Mouse (Mus musculus): Measurements from ENCODE around the gene 4930447C04Rik. TPM values are rescaled to one million over a fixed set of nuclear protein-coding genes. Genes with fewer than 3 reads are reported as not detected.

Gene 4930447C04Rik
- polyA plus RNA-seq (2015; fragmentation: Nextera tagmentation; extraction: Ambion mirVana): 1.7 and 2.2 TPM in 2 replicates

GRCm38 (mm10) chr12:72940071-72940821 is at the start of gene 4930447C04Rik:
4930447C04Rik (minus strand) TSS chr12:72940774.

DNA sequence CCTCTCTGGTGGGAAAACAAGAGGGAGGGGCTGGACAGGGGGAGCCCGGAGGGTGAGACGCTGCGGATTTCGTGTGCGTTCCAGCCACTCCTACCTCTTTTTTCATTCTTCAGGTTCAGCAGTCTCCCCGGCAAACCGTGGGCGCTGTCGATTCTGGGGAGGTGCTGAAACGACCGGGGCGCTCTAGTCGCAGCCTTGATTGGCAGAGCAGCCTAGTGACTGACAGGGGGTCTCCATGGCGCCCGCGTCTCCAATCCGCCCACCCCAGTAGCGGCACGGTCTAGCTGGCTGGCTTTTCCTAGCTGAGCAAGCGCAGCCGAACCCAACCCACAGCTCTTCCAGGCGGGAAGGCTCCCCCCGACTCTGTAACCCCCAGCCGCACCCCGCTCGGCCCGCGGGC is 958 bp downstream of the 4930447C04Rik start, which contains the start of gene Six6:
Gene Six6 (plus strand): TSS at position 277 of the 400 bp plus-strand sequence.

Other genes with a start within 250 kb of the 4930447C04Rik start
- gene Ppm1a, start 183.3 kb downstream of the 4930447C04Rik start, polyA plus RNA-seq (2015; fragmentation: Nextera tagmentation; extraction: Ambion mirVana): 76.8 and 95.7 TPM in 2 replicates
- not detected in 2 replicates for gene Six6, start 882 bp downstream of the 4930447C04Rik start, polyA plus RNA-seq (2015; fragmentation: Nextera tagmentation; extraction: Ambion mirVana)
- gene Six1, start 113.1 kb upstream of the 4930447C04Rik start, polyA plus RNA-seq (2015; fragmentation: Nextera tagmentation; extraction: Ambion mirVana): 0.54 and 1.4 TPM in 2 replicates
- 0.13 and 0.46 TPM in 2 replicates for gene Six4, start 172.7 kb upstream of the 4930447C04Rik start, polyA plus RNA-seq (2015; fragmentation: Nextera tagmentation; extraction: Ambion mirVana)
- 25.9 and 28.8 TPM in 2 replicates for gene Mnat1, start 182.9 kb upstream of the 4930447C04Rik start, polyA plus RNA-seq (2015; fragmentation: Nextera tagmentation; extraction: Ambion mirVana)